Mouse (Mus musculus) thymus, adult 2 months (tissue): Measurements from ENCODE around the gene Kansl3. TPM values are rescaled to one million over a fixed set of nuclear protein-coding genes. Genes with fewer than 3 reads are reported as not detected.
A peak's percentile ranks its signal among the peaks of the same experiment; 100 is the strongest.

ENCODE experiments used
- DNase-seq: peaks from one replicate; pipeline ENCODE4 v3.0.0; 2021
- H3K27ac ChIP-seq: fragments of 200-500 bp; 2 replicates; pipeline ENCODE4 v1.5.1; 2012; ENCODE audit warnings: low read length, control low read depth; ENCODE audit not compliant: control insufficient read depth, insufficient read depth
- H3K27me3 ChIP-seq: fragments of 200-500 bp; 2 replicates; pipeline ENCODE4 v1.6.1; 2012; ENCODE audit warnings: mild to moderate bottlenecking, low read length, moderate library complexity, mixed read lengths; ENCODE audit not compliant: control insufficient read depth, insufficient read depth
- H3K36me3 ChIP-seq: fragments of 200-500 bp; 2 replicates; pipeline ENCODE4 v1.6.1; 2012; ENCODE audit warnings: mild to moderate bottlenecking, low read length, moderate library complexity; ENCODE audit not compliant: control insufficient read depth, insufficient read depth
- H3K4me1 ChIP-seq: fragments of 200-500 bp; replicated peaks from 2 replicates; pipeline ENCODE4 v1.6.1; 2012; ENCODE audit warnings: low read length; ENCODE audit not compliant: control insufficient read depth, insufficient read depth
- H3K4me3 ChIP-seq: fragments of 200-500 bp; 2 replicates; pipeline ENCODE4 v1.5.1; 2012; ENCODE audit warnings: mild to moderate bottlenecking, low read length, control low read depth, moderate library complexity; ENCODE audit not compliant: control insufficient read depth, insufficient read depth
- CTCF ChIP-seq: fragments of 200-500 bp; IDR thresholded peaks from 2 replicates; pipeline ENCODE4 v1.5.1; 2012; ENCODE audit warnings: mild to moderate bottlenecking, control low read depth, low read length, moderate library complexity, borderline replicate concordance; ENCODE audit not compliant: control insufficient read depth, poor library complexity, insufficient read depth; ENCODE audit errors: extremely low read depth
- POLR2A ChIP-seq: fragments of 200-500 bp; IDR thresholded peaks from 2 replicates; pipeline ENCODE4 v1.6.1; 2012; ENCODE audit warnings: mild to moderate bottlenecking, low read length, control low read depth, moderate library complexity; ENCODE audit not compliant: control insufficient read depth, poor library complexity, insufficient read depth; ENCODE audit errors: extremely low read depth
- WGBS: fragments of 180-500 bp; shearing (Covaris S2); methylation state at CpG from one replicate; pipeline ENCODE4 v1.1.7; 2018; 5-methylcytosine and 5-hydroxymethylcytosine counted together
- polyA plus RNA-seq: library from polyadenylated mRNA; depleted of rRNA; stranded (reverse); fragments of >200 nt; gene quantifications from 2 replicates; pipeline ENCODE4 v1.2.3, GENCODE M21; 2012

Gene Kansl3
- polyA plus RNA-seq, 1 experiment, result 103 TPM

DNA sequence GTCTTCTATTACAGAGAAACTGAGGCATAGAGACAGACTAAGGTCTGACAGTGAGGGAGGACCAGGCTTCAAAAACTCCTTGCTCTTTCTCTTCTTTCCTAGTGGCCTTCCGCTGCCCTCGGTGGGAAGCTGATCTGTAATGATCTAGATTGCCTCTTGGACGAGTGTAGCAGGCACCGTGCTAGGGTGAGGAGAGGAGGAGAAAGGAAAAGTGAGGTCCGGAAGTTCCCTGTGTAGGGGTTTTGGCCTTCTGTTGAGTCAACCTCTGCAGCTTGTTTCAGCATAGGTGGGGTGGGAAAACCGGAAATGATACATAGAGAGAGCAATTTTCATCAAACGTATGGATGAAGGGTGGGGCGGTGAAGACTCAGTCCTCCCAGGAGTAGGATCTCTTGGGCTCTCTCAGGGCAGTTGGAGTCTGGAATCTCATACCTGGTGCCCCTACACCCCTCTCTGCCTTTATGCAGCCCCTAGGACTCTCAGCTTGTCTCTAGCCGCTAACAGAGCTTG is 60.0 kb downstream of the Kansl3 start:
- 13% methylated on average over 9 of the region's 9 CpGs for WGBS
- H3K4me3 ChIP-seq, result peak overlapping the region; percentile 33
- peaks cover 22% of the 10 kb centered on the region for H3K4me1 ChIP-seq
- TF ChIP-seq CTCF (no peak), POLR2A (no peak)
- H3K27ac ChIP-seq, result peak overlapping the region; percentile 24; the same call in 1 of the 2 replicates
- DNase-seq, result no peak
- H3K36me3 ChIP-seq, result no peaks in the 10 kb centered on the region
- no peaks in the 10 kb centered on the region for H3K27me3 ChIP-seq

DNA sequence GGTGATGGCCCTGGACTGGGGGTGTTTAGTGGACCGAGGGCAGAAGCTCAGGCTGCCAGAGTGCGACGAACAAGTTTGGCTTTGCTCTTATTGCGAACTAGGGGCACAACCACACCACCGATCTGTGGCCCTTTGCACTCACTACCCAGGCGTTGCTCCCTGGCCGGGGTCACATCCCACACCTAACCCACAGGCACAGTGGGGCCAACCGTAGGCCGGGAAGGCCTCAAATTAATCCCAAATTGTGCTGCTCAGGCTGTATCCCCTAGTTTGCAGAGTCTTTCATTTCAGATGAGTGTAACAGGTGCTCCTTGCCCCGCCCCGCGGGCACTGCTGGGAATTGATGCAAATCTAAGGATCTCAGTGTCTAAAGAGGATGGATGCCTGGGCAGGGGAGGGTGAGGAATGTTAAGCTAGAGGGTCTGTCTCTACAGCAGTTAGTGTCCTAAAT is 60.5 kb downstream of the Kansl3 start:
- Histone ChIP-seq H3K27me3 (no peaks in the 10 kb centered on the region), H3K27ac (peak overlapping the region; percentile 67), H3K4me1 (peaks cover 22% of the 10 kb centered on the region), H3K36me3 (no peaks in the 10 kb centered on the region), H3K4me3 (peak overlapping the region; percentile 59)
- WGBS, result 2% methylated on average over 12 of the region's 12 CpGs
- TF ChIP-seq CTCF (no peak), POLR2A (no peak)
- peak; percentile 41 for DNase-seq

DNA sequence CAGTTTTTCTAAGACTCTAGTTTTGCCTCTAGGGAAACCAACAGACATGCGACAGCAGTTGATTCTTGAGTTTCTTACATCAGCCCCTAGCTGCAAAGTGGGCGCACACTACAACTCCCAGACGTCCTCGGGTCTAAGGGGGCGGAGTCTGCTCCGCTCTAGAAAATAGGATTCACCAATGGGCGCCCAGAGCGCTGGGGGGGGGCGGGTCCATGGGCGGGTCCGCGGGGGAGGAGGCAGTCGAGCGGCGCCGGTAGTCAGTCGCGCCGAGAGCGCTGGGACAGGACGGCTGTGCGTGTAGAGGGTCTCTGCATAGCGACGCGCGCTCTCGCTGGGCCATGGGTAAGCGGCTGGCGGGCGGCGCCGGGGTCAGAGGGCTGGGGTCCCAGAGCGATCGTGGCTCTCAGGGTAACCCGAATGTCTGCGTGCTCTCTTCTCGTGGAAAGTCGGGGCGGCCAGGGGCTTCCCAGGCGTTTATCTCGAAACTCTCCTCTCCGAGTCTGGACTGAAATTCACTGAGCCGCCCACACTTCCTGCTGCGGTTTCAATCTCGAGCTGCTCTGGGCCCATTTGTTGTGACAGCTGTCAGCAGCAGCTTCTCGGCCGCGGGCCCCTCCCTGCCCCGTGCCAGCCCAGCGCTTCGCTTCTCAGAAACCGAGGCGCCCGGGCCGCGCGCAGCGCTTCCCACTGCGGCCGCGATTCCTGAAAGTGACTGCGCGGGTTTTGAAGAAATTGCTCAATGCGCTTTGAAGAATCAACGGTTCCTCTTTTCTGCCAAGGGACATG is 61.3 kb downstream of the Kansl3 start, which contains the start of gene Arid5a:
Gene Arid5a (plus strand): TSS at position 239 of the 786 bp plus-strand sequence.
- Histone ChIP-seq H3K27ac (peak within 1 kb of the TSS; percentile 68), H3K27me3 (no peaks in the 10 kb centered on the region), H3K4me1 (peaks cover 28% of the 10 kb centered on the region), H3K4me3 (peak within 1 kb of the TSS; percentile 59), H3K36me3 (no peaks in the 10 kb centered on the region)
- WGBS, result under 1% methylated on average over 65 of the region's 65 CpGs
- DNase-seq, result peak; percentile 92
- no peak; the same call in 1 of the 2 replicates for TF ChIP-seq CTCF
- TF ChIP-seq POLR2A, result peak; percentile 100

DNA sequence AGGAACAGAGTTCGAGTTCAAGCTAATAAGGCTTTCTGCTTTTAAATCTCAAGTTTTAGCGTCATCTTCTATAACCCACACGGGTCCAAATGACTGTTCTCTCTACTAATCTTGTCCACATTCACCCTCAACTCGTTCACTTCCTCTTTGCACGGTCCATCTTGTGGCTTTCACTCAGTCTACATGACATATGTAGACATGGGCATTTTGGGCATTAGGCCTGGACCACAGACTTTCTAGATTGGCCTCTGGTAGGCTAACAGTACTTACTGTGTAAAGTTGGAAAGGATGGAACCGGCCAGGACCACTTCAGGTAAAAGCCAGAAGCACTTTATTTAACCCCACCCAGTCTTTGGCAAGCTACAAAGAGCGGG is 61.9 kb downstream of the Kansl3 start:
- Histone ChIP-seq H3K4me1 (peaks cover 28% of the 10 kb centered on the region), H3K36me3 (no peaks in the 10 kb centered on the region), H3K27ac (no peak overlapping the region), H3K27me3 (no peaks in the 10 kb centered on the region), H3K4me3 (no peak overlapping the region)
- 35% methylated on average over 7 of the region's 7 CpGs for WGBS
- TF ChIP-seq POLR2A (no peak), CTCF (no peak)
- no peak for DNase-seq

DNA sequence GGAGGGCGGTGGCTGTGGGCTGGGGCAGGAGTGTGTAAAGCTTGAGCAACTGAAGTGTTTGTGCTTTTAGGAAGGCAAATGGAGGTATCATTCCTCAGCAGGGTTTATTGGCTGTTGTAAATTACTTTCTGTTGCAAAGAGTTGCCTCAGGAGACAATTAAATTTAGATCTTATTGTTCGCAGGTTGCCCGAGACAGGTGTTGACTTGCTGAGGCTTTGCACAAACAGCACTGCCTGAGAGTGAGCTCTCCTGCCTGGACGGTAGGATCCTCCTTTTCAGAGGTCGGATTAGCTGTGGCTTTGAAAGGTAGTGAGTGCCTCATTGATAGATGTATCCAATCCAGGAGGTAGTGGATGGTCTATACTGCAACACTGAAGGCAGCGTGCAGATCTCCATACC is 62.9 kb downstream of the Kansl3 start:
- WGBS, result 94% methylated on average over 6 of the region's 6 CpGs
- DNase-seq, result no peak
- Histone ChIP-seq H3K27ac (no peak overlapping the region), H3K27me3 (no peaks in the 10 kb centered on the region), H3K4me3 (no peak overlapping the region), H3K36me3 (no peaks in the 10 kb centered on the region), H3K4me1 (peaks cover 28% of the 10 kb centered on the region)
- no peak for TF ChIP-seq CTCF
- no peak for TF ChIP-seq POLR2A

DNA sequence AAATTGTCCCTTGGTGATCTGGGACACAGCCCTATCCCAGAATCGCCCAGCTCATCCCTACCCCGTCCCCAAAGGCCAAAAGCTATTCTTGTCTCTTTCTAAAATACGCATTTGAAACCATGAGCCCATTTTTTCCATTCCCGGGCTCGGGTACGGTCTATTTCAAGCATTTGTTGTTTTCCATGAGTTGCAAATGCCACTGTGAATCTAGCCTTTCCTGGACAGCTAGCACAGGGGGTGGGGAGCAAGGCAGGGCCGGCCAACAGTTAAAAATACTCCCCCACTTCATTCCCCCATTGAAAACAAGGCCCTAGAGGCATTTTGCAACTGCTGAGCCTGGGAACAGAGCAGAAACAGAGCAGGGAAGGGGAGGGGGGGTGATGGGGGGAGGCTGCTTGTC is 64.2 kb downstream of the Kansl3 start:
- no peak for TF ChIP-seq POLR2A
- no peak for TF ChIP-seq CTCF
- no peak for DNase-seq
- 83% methylated on average over 7 of the region's 7 CpGs for WGBS
- Histone ChIP-seq H3K27me3 (no peaks in the 10 kb centered on the region; the same call in 1 of the 2 replicates), H3K27ac (no peak overlapping the region), H3K36me3 (no peaks in the 10 kb centered on the region), H3K4me1 (peaks cover 23% of the 10 kb centered on the region), H3K4me3 (no peak overlapping the region)
